Mouse (Mus musculus): ENCODE measurements around the gene Srgn.
"Not testable (repeated sequence)": the region's sequence is repeated elsewhere in the genome, so short reads cannot be mapped to it uniquely, and the experiment has no call there.

The Srgn gene

GRCm38 (mm10) chr10:62485878-62486582 lies 41.2 kb downstream of the Srgn start:
- DNase-seq (ENCODE audit: low read depth): peak; percentile 66

DNA sequence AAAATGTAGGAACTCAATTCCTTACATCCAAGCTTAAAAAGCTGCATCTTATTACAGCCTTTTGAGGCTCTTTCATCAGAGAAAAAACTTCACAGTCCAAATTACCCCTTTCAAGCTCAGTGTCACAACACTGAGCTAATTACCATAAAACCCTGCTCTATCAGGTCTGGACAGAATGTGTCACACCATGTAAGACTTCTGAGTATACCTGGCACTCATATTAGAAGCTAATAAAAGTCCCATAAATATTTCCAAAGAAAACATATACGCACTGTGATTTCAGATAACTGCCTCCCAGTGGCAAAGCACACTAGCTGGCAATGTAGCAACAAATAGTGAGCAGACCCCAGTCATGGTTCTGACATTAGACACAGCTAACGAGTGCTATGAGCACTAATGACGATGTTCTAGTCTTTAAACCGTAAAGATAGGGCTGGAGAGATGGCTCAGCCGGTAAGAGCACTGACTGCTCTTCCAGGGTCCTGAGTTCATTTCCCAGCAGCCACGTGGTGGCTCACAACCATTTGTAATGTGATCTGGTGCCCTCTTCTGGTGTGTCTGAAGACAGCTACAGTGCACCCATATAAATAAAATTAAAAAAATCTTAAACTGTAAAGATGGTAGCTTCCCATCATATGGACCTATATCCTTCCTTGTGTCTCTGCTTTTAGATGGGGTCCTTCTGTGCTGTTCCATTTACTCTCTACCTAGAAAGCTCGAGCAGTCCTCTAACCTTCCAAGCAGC lies 46.0 kb downstream of the Srgn start:
- DNase-seq (ENCODE audit: low read depth): no peak

DNA sequence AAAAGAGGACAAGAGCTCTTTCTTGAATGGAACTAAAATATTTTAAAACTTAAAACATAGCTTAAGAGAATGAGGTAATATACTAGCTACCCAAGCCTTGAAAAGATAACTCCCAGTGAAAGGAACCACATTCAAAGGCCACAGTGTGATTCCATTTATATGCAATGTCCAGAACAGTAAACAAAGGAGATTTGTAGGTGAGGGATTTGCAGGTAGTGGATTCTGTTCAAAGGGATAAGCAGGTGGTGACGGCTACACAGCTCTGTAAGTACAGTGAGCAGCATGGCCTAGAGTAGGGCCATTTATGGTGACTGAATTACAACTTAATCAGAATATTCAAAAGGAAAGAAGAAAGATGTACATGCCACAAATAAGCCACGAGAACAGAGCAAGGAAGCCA lies 50.3 kb downstream of the Srgn start:
- no peak for DNase-seq (ENCODE audit: low read depth)

- DNase-seq (ENCODE audit: low read depth): no peak
Measured at GRCm38 (mm10) chr10:62474944-62475343, 52.3 kb downstream of the Srgn start.

DNA sequence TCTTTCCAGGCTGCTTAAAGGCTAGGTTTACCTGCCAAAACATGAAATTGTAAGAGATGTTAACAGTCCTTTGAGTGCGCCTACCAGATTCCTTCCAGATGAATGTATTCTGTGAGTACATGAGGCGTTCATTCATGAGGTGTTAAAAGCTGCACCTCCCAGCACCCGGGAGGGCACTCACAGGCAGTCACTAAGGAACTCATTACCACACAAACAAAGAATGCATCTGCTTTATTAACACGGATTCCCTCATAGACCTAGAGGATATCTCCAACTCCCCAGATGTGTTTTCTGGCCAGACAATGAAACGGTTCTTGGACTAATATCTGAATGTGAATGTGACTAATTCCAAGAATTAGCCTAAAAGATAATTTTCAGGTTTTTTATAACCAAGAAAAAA lies 56.1 kb downstream of the Srgn start:
- no peak for DNase-seq (ENCODE audit: low read depth)

DNA sequence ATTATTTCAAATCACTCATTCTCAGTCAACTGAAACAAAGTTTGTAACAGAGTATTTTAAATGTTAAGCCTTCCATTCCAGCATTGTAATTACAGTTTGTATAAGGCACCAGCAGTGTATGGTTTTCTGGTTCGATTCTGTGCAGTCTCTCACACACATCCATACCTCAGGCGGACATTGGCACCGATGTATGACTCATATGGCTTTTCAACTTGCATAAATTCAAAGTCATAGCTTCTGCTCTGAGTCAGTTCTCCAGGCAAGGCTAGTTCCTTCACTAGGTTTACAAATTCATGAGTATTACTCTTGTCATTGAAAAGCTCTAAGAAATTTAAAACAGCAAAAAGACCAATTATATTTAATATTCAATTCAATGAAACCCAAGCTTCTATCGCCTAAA lies 57.5 kb downstream of the Srgn start:
- DNase-seq (ENCODE audit: low read depth): no peak

DNA sequence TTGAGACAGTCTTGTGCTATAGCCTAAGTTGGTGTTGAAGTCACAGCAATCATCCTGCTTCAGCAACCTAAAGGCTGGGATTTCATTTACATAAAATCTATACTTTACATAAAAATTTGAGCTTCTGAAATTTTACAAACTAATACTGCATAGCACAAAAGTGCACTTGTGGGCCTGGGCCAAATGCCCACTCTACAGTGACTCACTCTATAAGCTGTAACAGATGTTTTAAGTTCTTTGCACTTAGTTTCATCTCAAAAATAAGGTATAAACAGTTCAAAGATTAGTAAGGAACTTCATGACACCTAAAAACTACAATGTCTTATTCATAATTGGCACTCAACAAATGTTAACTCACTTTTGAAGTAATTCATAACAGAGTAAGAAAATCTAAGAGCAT lies 65.9 kb downstream of the Srgn start:
- no peak for DNase-seq (ENCODE audit: low read depth)

DNA sequence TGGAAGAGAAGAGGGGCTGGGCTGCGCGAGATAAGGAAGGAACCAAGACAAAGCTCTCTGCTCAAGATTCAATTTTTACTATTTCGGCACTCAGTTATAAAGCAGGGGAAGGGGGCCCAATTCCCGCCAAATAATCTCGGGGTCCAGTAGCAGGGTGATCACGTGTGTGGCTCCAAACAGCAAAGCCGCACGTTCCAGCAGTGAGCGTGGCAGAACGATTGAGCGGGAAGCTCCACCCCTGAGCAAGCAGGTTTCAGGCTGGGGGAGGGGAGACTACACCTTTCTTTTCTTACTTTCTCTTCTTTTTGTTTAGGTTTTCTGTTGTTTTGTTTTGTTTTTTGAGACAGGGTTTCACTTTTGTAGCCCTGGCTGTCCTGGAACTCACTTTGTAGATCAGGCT lies 75.2 kb downstream of the Srgn start:
- not testable (repeated sequence) for DNase-seq (ENCODE audit: low read depth)

DNA sequence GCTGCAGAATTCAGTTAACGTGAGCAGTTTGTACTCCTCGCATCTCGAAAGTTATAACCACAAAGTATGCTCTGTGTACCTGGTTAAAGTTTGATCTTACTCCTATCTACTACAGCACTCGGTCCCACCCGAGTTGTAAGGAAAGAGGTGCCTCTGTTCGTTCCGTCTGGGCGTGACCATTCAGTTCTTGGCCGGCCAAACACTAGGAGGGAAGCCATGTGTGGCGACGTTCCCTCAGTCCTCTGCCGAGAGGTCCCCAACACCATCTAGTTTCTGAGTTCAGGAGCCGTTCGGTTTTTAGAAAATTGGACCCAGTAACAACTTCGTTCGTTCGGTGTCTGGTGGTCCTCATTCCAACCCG lies 77.0 kb downstream of the Srgn start:
- no peak for DNase-seq (ENCODE audit: low read depth)

DNA sequence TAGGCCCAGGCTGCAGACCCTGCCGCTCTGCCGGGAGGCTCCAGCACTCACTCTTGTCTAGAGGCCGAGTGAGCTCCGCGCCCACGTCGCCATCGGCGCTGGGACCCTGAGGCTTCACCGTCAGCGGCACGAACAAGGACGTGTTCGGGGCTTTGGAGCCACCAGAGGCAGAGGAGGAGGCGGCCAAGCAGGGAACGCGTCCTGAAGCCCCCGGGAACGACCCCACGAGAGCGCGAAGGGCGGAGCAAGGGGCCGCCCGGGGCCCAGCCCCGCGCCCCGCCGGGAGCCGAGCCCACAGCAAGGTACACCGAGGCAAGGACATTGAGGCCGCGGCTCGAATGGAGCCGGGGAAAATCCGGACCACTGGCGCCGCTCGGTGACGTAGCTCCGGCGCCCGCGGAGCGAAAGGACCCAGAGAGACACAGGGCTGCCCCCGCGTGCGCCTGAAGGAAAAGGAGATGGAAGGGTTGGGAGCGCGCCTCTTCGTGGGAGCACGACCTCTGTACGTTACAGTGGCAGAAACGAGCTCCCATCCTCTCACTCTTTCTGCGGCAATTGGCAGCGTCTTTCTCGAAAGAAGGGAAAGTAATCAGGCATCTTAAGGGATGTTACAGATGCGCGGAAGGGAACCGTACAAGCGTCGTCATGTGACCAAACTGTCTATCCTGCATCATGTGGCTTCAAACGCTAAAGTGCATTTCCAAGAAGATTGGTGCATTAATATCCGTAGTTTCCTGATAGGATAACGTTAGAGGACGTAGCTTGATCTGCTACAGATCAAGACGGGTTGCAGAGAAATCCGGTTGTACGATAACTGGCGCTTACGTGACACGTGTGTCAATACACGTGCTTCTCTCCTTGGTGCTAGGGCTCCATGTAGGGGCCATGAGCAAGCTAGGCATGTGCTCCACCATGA lies 77.6 kb downstream of the Srgn start, which contains the start of the genes 4930507D05Rik and Supv3l1:
Gene 4930507D05Rik (plus strand): TSS at position 126 of the 916 bp plus-strand sequence.
Gene Supv3l1 (minus strand): TSS at position 375 of the 916 bp plus-strand sequence.
- DNase-seq (ENCODE audit: low read depth): peak; percentile 96

Measured in naive thymus-derived CD4-positive, alpha-beta T cell, adult 2 months (primary cell).